Mouse (Mus musculus): ENCODE results near the gene Apba1. TPM values are rescaled to one million over a fixed set of nuclear protein-coding genes. Genes with fewer than 3 reads are reported as not detected.

The Apba1 gene
- total RNA-seq, 2 experiments from 2014 or later, result 7.8 to 11.2 TPM

- no peak for ATAC-seq (replicated peaks; ENCODE audit: poor library complexity)
These were observed 208.5 kb downstream of the Apba1 start for GRCm38 (mm10) chr19:23967156-23967555.

DNA sequence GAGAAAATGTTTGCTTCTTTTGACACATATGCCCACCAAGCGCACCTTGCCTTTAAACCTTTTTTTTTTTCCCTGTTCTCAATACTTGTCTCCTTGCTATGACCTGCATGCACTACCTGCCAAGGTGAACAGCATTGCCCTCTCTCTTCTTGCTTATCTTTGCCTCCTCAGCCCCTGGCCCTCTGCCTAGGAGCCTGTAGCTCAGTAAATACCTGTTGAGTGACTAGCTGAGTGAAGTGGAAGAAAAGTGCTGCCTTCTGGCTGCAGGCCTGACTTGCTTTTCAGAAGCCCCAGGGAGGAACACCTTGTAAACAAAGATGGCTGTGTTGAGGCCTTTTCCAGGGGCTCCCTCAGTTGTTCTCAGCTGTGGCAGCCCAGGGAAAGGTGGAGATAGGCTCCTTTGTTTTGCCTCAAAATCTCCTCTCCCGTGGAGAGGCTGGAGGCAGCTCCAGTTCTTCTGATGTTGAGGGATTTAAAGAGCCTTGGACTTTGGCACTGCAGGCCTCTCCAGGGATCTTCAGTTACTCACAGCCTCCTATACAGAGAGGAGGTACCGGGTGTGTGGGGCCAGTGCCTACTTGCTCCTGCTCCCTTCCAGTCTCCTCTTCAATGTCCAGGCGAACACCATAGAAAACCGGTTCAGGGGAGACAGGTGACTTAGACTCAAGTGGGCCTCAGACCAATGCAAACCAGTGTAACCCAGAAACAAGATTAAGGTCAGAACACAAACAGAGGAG is 209.6 kb downstream of the Apba1 start:
- no peak for ATAC-seq (replicated peaks; ENCODE audit: poor library complexity)

DNA sequence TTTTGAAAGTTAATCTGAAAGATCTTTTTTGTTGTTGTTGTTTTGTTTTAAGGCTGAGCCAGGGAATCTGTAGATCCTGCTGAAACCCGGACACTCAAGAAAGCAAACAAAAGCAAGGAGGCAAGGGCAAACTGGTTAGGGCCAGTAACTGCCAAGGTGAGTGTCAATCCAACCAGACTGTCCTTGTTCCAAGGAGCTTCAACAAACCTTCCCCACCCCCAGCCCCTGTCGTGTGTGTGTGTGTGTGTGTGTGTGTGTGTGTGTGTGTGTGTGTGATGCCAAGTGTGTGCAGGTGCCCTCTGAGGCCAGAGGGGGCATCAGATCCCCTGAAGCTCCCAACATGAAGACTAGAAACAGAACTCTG is 210.2 kb downstream of the Apba1 start:
- ATAC-seq (replicated peaks; ENCODE audit: poor library complexity), result no peak

GRCm38 (mm10) chr19:23970374-23970773 is 211.7 kb downstream of the Apba1 start:
- no peak for ATAC-seq (replicated peaks; ENCODE audit: poor library complexity)

DNA sequence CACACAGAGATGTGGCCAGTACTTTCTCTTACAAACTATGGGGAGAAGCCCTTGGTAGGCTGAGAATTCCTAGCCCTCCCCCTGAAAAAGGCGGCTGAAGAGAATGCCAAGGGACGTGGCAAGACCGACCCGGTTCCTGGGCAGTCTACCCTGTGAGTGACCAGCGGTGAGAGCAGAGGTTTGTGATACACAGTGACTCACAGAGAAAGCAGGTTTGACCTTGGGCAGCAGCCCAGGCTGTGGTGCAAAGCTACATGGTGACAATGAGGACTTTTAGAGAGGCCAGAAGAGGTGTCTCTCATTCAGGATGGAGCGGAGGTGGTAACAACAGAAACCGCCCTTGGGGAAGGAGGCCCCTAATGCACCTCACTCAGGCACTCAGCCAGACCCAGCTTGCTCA is 212.7 kb downstream of the Apba1 start:
- ATAC-seq (replicated peaks; ENCODE audit: poor library complexity), result no peak

DNA sequence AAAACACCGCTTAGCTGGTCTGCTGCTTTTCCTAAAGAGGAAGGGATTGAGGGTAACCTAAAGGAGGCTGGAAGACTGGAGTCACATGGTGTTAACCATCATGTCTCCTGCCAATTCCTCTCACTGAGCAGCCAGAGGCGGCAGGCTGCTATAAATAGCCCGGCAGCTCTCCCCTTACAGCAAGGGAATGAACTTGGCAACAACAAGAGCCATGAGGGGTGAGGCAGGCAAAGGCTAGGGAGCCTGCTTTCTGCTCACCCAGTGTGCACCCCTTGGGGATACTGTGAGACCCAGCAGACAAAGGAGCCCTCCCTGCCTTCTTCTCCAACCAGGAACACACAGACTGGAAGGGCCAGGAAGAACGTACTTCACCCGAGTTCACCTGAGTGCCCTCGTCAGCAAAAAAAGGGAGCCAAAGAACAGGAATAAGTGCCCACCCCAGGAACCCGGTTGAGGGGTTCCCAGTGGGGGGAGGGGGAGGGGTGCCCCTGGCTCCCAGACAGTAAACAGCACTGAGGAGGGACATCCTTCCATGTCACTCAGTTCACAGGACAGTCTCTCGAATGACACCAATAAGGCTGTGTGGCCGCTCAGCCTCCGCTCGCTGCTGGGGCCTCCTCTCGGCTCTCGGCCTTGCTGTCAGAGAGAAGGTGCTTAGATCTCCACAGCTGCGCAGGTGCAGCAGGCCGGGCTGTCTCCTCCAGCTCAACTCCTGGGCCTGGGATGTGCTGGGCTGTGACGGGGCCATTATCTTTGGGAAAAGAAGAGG is 214.4 kb downstream of the Apba1 start:
- no peak for ATAC-seq (replicated peaks; ENCODE audit: poor library complexity)

GRCm38 (mm10) chr19:23977901-23978443 is 219.3 kb downstream of the Apba1 start:
- ATAC-seq (replicated peaks; ENCODE audit: poor library complexity), result no peak

DNA sequence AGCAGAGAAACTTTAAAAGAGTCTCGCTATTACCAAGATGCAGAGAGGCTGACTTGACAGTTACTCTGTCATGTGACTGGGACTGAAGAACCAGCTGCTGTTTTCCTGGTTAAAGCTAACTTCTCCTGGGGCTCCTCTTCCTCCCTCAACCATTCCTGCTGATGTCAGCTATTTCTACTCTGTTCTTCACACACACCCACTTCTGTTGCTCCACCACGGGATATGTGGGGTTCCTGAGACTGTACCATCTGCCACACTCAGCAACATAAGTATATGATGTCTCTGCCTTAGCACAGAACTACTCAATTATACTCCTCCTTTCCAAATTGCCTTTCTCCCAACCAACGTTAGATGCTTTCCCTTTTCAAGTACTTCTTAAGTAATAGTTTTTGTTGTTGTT is 221.9 kb downstream of the Apba1 start:
- no peak for ATAC-seq (replicated peaks; ENCODE audit: poor library complexity)

DNA sequence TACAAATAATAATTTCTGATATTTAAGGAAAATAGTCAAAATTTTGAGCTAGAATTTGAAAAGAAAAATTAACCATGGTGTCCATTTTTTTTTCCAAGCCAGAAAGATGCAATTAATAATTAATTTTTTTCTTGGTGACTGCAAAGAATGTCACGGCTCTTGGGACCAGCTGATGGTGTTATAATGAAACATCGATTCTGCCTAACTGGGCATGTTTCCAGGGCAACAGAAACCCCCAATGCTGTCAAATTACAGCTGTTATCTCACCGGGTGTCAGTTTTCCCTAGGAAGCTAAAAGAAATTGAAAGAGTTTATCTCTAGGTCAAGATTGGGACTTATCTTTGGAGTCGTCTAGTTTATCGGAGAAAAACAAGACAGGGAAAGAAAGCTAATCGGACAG is 225.5 kb downstream of the Apba1 start:
- no peak for ATAC-seq (replicated peaks; ENCODE audit: poor library complexity)

DNA sequence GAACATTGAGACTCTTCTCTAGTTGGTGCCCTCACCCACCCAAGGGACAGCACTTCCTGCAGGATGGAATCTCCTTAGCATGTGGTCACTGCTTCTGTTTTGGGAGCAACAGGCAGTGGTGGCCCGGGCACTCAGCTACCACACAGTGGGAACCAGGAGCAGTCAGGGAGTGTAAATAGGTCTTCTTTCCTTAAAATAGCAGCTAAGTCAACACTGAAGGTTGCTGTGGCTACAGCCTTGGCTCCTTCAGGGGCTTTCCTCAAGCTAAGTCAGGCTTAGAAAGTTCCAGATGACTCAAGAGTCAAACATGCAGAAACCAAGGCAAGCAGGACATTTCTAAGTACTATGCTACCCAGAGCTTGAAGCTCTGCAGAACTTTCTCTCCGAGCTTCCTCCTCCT is 228.6 kb downstream of the Apba1 start:
- ATAC-seq (replicated peaks; ENCODE audit: poor library complexity), result no peak

- no peak for ATAC-seq (replicated peaks; ENCODE audit: poor library complexity)
These were observed 229.5 kb downstream of the Apba1 start for GRCm38 (mm10) chr19:23988166-23988565.

DNA sequence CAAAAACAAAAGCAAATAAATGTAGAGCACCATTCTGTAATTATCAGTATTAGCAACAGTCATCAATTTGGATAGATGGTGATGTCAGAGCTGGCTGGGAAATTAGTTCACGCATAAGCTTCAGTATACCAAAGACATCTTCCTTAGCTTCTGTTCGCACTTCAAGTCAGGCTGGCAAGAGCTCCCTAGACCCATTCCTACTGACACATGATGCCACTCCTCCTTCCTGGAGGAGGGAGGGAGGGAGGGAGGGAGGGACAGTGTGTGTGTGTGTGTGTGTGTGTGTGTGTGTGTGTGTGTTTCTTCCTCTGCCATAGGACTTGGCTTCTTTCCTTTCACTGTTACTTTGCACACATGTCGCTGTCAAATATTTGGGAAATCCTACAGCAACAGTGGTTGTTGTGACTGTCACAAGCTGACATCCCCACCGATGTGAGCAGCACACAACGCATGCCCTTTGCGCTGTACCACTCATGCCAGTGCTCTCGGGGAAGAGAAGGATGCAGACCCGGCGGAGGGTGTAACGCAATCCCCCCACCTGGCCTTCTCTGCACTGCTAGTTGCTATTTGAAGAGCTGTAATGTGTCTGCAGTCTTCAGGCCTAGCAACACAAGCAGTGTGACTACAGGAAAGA is 237.2 kb downstream of the Apba1 start:
- no peak for ATAC-seq (replicated peaks; ENCODE audit: poor library complexity)

Other genes with a start within 250 kb of the Apba1 start
- not detected in 2 replicates for gene 1700028P14Rik, start 106.1 kb upstream of the Apba1 start, total RNA-seq (2015)
- gene 1700028P14Rik, start 106.1 kb upstream of the Apba1 start, total RNA-seq (2017), result not detected in 2 replicates
- 11.6 and 15.5 TPM in 2 replicates for gene Ptar1, start 71.5 kb upstream of the Apba1 start, total RNA-seq (2015)
- 11.0 and 13.6 TPM in 2 replicates for gene Ptar1, start 71.5 kb upstream of the Apba1 start, total RNA-seq (2017)